Mouse (Mus musculus) R1 (cell line): ENCODE data around the gene Mlxip.

Source experiments
- DNase-seq: peaks from one replicate; pipeline ENCODE4 v3.0.0-alpha.2; 2018; ENCODE audit warnings: low read depth, low spot score

Mlxip gene

GRCm38 (mm10) chr5:123432305-123432874 is 37.8 kb downstream of the Mlxip start:
- no peak for DNase-seq

GRCm38 (mm10) chr5:123436071-123436779 is 41.6 kb downstream of the Mlxip start:
- no peak for DNase-seq

- DNase-seq = peak; percentile 55
These were observed 42.2 kb downstream of the Mlxip start for GRCm38 (mm10) chr5:123436780-123437175.

- DNase-seq = no peak
These were observed 43.8 kb downstream of the Mlxip start for GRCm38 (mm10) chr5:123438381-123438780.

- DNase-seq = no peak
These were observed 44.7 kb downstream of the Mlxip start for GRCm38 (mm10) chr5:123439312-123439711.

GRCm38 (mm10) chr5:123439941-123440340 is 45.3 kb downstream of the Mlxip start:
- DNase-seq = peak; percentile 25

GRCm38 (mm10) chr5:123440664-123441063 is 46.1 kb downstream of the Mlxip start:
- no peak for DNase-seq

GRCm38 (mm10) chr5:123442283-123442682 is 47.7 kb downstream of the Mlxip start:
- no peak for DNase-seq

- DNase-seq = peak; percentile 72
These were observed 49.5 kb downstream of the Mlxip start for GRCm38 (mm10) chr5:123444069-123444468.

- no peak for DNase-seq
These were observed 50.3 kb downstream of the Mlxip start for GRCm38 (mm10) chr5:123444849-123445334.

GRCm38 (mm10) chr5:123451886-123452285 is 57.3 kb downstream of the Mlxip start:
- DNase-seq = no peak

- DNase-seq = no peak
These were observed 66.8 kb downstream of the Mlxip start for GRCm38 (mm10) chr5:123461420-123461819.

- DNase-seq = no peak
These were observed 70.0 kb downstream of the Mlxip start for GRCm38 (mm10) chr5:123464638-123465037.

GRCm38 (mm10) chr5:123470784-123471400 is 76.3 kb downstream of the Mlxip start:
- no peak for DNase-seq

GRCm38 (mm10) chr5:123473817-123474216 is 79.2 kb downstream of the Mlxip start:
- DNase-seq = no peak

- DNase-seq = no peak
These were observed 93.2 kb downstream of the Mlxip start for GRCm38 (mm10) chr5:123487659-123488395.

- DNase-seq = no peak
These were observed 94.7 kb downstream of the Mlxip start, which contains the start of the genes Lrrc43 and Il31 for GRCm38 (mm10) chr5:123489112-123489785. TSS of gene Lrrc43 (plus strand) at chr5:123489305. TSS of gene Il31 (minus strand) at chr5:123489489.

- DNase-seq = no peak
These were observed 95.3 kb downstream of the Mlxip start for GRCm38 (mm10) chr5:123489935-123490334.

GRCm38 (mm10) chr5:123499717-123500116 is 105.1 kb downstream of the Mlxip start:
- peak; percentile 44 for DNase-seq

- DNase-seq = no peak
These were observed 107.4 kb downstream of the Mlxip start for GRCm38 (mm10) chr5:123501973-123502372.
